Mouse (Mus musculus): ENCODE data around the gene Dmrt3.

Dmrt3 gene

DNA sequence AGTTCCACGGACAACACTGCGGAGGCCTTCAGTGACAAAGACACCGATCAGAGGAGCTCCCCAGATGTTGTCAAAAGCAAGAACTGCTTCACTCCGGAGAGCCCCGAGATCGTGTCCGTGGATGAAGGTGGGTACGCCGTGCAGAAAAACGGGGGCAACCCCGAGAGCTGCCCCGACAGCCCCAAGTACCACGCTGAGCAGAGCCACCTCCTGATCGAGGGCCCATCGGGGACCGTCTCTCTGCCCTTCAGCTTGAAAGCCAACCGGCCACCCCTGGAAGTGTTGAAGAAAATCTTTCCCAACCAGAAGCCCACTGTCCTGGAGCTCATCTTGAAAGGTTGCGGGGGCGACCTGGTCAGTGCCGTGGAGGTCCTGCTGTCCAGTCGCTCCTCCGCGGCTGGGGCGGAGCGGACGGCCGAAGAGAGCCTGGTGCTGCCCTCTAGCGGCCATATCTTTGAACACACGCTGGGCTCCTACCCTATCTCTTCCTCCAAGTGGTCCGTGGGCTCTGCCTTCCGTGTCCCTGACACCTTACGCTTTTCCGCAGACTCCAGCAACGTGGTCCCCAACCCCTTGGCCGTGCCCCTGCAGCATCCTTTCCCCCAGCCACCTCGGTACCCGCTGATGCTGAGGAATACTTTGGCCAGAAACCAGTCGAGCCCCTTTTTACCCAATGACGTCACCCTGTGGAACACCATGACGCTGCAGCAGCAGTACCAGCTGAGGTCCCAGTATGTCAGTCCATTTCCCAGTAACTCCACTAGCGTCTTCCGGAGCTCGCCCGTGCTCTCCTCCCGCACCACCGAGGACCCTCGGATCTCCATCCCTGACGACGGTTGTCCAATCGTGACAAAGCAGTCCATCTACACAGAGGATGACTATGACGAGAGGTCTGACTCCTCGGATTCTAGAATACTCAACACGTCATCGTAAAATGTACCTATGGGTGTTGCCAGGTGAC is 12.5 kb downstream of the Dmrt3 start:
- peak; percentile 58 for DNase-seq (ENCODE audit: low spot score)

DNA sequence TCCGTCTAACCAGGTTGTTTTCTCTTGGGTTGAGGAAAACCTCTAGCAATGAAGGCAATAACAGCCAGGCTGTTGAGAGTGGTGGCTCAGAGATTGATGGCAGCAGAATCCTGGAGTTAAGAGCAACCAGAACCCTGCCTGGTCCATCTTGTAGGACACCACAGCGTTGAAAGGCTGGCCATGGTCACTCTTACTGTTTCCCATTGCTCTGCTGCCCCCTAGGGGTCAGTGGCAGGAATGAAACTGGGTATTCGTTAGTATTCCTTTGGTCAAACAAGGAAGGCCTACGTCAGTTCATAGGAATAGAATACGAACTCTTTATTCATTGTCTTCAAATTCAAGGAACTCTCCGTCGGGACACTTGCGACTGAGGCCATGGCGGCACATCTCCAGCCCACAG is 18.4 kb downstream of the Dmrt3 start:
- DNase-seq (ENCODE audit: low spot score) = peak; percentile 65

DNA sequence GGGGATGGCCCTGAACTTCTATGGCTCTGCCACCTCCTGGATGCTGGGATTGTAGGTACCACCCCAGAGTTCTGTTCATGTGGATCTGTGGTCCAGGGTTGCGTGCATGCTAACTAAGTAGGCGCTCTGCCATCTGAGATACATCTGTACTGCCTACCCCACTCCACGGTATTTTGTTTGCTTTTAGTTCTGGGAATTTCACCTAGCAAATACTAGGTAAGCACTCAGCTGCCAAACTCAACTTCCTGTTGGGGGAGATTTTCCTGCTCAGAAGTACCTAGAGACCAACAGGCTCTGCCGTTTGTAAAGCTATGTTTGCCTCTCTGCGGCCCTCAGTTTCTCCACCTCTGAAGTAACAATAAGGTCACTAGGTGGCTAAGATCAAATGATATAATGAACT is 25.0 kb downstream of the Dmrt3 start:
- DNase-seq (ENCODE audit: low spot score) = no peak

DNA sequence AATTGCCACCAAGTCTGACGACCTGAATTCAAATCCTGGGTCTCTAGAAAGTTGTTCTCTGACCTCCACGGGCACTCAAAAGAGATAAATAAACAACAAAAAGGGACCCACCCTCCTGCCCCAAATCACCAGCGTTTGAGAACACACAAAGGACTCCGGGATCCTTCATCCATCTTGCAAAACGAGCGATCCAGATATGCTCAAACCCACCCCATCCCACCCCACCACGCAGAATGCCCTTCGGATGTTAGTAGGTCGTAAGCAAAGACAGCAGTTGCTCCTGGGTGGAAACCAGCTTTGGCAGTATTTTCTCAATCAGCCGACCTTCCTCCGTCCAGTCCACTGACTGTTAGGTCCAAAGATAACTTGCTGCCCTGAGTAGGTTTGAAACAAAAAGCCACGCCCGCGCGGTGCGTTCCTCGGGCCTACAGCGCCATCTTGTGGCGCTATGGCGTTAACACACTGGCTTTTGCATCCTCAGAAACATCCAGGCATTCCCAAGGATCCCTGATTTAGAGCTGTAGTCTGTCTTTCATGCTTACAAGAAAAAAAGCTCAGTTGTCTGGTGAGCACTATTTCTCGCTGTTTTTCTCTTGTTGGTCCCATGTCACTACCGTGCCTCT is 25.6 kb downstream of the Dmrt3 start:
- DNase-seq (ENCODE audit: low spot score) = peak; percentile 58

GRCm38 (mm10) chr19:25638766-25639361 is 28.8 kb downstream of the Dmrt3 start:
- no peak for DNase-seq (ENCODE audit: low spot score)

DNA sequence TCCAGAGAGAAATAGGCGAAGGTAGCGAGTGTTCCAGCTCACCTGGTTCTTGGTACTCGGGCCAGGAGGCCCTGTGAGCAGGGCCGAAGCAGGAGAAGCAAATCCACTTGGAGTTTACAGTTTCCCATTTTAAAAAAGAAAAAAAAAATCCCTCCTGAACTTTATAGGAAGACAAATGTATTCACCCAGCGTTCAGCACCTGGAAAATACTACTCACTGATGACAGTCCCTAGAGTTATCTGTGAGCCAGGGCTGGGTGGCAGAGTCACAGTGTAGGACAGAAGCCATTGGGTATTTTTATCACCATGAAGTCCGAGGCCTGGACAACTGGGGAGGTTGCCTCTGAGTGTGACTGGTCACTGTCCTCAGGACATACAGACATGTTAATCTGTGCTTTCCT is 31.7 kb downstream of the Dmrt3 start:
- no peak for DNase-seq (ENCODE audit: low spot score)

DNA sequence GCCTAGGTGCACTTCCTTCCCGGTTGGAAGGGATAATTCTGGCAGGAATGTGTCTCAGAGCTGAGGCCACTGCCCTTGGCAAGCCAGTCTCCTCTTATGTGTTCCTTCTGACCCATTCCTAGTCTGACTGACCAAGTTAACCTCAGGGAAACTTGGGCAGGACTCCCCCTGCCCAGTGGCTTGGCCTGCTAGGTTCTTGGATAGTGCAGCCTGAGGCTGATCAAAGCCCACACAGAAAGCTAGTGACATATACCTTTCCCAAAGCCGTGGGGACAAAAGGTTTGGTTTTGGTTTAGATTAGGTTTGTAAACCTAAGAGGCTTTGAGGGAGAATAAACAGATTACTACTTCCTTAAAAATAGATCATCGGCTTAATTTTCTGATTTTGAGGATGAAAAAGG is 37.0 kb downstream of the Dmrt3 start:
- no peak for DNase-seq (ENCODE audit: low spot score)

- DNase-seq (ENCODE audit: low spot score) = no peak
These were observed 38.6 kb downstream of the Dmrt3 start for GRCm38 (mm10) chr19:25648701-25649100.

DNA sequence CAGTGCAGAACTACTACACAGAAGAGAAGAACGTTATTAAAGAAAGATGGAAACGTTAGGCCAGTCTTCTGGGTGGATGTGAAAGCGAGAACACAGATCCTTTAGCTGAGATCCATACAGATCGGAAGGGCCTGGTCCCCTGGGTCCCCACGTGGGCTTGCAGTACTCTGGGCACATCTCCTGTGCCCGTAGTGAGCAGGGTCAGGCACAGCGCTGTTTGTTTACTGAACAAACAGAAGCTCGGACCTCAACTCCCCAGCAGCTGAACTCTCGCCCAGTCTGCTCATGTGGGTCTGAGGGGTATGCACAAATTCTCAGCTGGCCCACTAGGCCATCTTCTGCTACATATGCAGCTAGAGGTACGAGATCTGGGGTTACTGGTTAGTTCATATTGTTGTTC is 40.4 kb downstream of the Dmrt3 start:
- no peak for DNase-seq (ENCODE audit: low spot score)

- no peak for DNase-seq (ENCODE audit: low spot score)
These were observed 42.5 kb downstream of the Dmrt3 start for GRCm38 (mm10) chr19:25652560-25652959.

DNA sequence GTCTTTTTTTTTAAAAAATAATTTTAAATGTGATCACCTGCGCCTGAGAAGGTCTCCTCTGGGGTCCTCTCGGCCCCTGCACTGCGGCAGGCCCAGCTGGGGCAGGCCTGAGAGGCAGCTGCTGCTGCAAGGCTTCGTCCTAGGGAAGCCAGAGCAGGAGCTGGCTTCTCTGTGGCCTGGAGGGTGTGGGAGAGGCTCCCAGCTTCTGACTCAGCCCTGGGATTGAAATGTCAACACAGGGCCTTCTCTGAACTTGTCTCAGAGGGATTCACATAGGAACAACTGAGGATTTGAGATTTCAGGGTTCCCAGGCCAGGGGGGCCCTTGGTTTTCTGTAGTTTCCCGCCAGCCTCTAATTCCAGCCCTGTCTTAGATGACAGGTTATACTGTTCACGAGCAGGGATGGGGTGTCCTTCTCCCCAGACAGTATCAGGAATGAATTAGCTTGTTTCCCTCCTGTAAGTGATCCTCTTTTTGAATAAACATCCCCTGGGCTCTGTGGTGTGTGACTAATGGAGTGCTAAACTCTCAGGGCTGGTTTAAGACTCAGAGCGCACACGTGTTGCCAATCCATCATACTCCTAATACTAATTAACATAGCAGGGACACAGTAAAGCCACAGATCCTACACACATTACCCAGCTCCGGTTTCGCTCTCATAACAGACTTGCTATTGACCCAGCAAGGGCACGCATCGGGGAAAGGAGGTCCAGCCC is 44.1 kb downstream of the Dmrt3 start:
- no peak for DNase-seq (ENCODE audit: low spot score)

DNA sequence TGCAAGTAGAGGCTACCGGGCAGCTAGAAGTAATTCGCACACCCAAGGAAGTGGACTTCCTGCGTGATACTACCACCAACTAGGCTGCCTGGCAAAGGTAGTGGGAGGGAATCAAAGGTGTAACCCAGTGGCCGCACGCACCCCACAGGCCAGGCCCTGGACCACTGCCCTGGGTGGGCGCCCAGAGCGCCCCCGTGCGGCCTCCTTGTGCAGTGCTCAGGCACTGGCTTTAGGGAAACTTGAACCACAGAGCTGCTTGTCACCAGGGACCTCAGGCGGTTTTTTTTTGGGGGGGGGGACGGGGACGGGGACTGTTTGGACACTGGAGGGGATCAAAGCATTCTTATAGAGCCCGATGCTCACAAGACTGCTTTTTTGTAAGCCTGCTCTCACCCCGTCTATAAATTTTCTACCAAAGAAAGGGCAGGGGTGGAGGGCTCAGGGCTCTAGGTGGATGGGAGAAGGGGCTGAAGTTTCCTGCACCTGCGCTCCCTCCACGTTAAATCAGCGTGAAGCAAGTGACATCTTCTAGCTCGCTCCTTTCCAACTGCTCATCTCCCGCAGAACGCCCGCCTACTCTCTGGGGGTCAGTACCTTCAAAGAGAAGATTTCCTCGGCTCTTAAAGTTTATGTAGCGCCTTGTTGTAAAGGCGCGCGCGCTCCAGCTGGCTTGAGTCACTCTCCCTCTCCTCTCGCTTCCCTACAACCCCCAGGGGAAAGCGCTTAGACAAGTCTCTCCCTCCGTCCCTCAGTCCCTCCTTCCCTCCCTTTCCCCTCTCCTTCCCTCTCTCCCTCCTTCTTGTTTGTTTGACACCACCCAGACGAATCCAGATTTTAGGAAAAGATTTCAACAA is 55.6 kb downstream of the Dmrt3 start:
- DNase-seq (ENCODE audit: low spot score) = no peak

GRCm38 (mm10) chr19:25667836-25668235 is 57.7 kb downstream of the Dmrt3 start:
- DNase-seq (ENCODE audit: low spot score) = no peak

DNA sequence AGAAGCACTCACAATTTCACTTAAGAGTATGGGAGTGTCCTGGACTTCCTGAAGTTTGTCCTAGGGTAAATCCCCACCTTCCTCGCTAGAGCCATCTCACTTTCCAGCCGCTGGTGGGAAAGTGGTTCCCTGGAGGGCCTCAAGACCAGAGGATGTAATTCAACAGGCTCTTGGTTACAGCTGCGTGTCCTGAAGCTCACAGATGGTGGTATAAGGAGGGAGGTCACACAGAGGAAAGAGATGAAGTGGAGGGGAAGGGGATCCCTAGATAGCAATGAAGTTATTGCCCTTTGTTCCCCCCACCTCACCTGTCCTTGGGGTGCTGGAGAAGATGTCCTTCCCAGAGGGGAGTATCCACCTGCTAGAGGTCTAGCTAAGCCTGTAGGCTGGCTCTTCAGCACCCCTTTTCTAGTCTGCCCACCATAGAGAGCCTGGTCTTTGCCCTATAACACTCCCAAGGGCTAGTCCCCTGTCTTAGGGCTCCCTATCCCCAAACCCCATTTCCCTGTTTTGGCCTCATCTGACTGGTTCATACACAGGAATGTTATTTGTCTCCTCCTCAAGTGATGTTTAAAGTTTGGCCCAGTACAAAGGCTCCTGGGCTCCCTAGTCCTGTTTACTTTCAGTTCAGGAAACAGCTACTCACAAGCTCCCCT is 59.6 kb downstream of the Dmrt3 start:
- DNase-seq (ENCODE audit: low spot score) = no peak

DNA sequence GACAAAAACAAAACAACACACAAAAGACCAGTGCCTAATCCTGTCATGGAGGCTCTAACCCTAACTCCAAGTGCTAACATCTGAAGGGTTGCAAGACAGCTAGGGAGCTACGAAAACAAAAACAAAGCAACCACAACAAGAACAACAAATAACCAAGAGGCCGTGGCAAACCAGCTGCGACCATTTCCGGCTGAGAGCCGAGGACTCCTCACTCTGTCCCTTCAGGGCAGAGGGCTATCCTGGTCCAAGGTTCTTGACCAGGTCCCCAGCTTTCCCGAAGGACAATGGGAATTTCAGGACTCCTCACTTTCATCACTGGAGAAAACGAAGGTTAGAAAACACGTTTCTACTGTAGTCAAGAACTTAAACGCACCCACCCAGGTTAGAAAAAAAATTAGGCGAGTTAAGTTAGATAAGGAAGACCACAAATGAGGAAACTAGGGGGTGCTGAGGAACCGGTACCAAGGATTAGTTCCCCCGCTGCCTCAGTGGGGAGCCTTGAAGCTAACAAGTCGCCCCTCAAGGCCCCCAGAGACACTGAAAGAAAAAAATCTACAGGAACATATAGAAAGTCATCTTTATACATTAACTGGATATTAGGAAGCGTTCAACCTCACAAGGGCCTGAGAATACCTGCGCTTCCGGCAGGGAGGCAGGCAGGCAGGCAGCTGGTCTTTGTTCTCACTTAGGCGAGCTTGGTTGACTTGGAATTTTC is 60.6 kb downstream of the Dmrt3 start:
- DNase-seq (ENCODE audit: low spot score) = no peak

- no peak for DNase-seq (ENCODE audit: low spot score)
These were observed 61.6 kb downstream of the Dmrt3 start for GRCm38 (mm10) chr19:25671681-25672080.

- peak; percentile 15 for DNase-seq (ENCODE audit: low spot score)
These were observed 62.2 kb downstream of the Dmrt3 start, which contains the start of gene Dmrt2 for GRCm38 (mm10) chr19:25672101-25672950. TSS of gene Dmrt2 (plus strand) at chr19:25672411.
